Mouse (Mus musculus) thymus, postnatal 10 days (tissue): ENCODE measurements around the gene Clk4.

ENCODE experiments used
- DNase-seq, 2 experiments: peaks; one replicate each; pipeline ENCODE4 v3.0.0; 2021; ENCODE audit warnings: low spot score in 2 of 2

Gene Clk4

GRCm38 (mm10) chr11:51308306-51308705 is 46.8 kb downstream of the Clk4 start:
- DNase-seq: no peak

DNA sequence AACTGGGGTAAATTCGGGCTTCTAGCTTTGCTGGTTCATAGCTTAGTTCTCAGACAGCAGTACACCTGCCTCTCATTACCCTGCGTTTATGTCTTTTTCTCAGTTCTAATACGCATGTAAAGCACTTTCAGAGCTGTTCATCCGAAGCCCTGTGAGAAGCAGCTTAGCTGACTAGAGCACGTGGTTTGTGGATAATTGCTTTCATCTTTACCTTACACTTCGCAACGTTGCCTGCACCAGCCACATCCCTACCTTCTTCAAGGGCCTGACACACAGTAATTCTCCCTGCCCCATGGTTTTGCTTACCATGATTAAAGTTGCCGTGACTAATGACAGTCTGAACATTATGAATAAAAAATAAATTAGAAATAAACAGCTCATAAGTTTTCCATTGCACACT is 50.3 kb downstream of the Clk4 start:
- DNase-seq: no peak

- DNase-seq: no peak
These were observed 54.7 kb downstream of the Clk4 start for GRCm38 (mm10) chr11:51315991-51316810.

GRCm38 (mm10) chr11:51320609-51321008 is 59.1 kb downstream of the Clk4 start:
- DNase-seq: no peak

DNA sequence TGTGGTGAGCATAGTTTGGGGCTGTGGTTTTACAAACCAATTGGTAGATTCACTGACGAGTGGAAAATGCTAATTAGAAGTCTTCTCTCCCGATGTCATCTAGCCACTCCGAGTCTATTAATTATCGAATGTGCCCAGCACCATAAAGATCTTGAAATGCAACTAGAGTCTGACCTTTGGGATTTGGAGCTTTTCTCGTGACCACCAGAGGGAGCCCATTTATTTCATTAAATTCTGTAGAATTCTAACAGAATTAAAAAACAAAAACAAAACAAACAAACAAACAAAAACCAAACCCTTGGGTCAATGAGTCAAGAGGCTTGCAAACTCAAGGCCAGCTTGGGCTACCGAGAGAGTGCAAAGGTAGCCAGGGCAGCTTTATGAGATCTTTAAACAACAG is 65.4 kb downstream of the Clk4 start:
- DNase-seq: no peak

GRCm38 (mm10) chr11:51328387-51328942 is 66.9 kb downstream of the Clk4 start:
- DNase-seq: no peak

DNA sequence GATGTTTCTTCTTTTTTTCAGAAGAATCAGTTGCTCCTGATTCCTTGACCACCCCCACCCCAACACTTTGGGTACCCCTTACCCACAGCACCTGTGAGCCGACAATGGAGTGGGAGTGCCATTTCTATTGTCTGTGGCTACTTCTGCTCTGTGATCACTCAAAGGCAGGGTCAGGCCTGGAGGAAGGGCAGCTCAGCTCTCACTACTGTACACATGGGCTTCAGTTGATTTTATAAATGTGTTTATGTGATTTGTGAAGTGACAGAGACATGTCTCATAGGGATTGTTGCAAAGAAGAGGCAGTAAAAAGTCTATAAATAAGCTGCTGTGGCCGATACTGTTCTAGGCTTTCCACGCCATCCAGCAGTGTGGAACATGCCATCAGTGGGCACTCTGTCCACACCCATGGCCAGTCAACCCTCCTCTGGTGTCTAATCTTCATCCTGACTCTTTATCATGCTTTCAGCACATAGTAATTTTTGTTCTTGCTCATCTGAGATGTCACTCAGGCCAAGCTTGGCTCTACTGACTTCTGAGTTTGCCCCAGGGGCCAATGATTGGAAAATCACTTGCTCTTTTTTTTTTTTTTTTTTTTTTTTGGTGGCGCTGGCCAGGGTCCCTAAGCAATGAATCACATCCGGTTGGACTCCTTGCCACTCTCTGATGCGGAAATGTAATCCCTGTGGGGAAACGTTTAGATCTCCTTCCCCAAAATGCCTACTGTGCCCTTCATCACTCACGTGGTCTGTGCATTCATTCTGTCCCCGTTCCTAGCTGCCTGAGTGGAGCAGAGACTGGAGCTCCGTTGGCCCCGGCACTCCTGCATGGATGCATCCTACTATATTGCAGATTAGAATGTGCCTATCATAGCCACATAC is 68.5 kb downstream of the Clk4 start:
- no peak for DNase-seq
